Mouse (Mus musculus) liver, adult 2 months (tissue): ENCODE measurements around the gene Fars2.

Source experiments
- CTCF ChIP-seq: fragments of 200-500 bp; IDR thresholded peaks from 2 replicates; pipeline ENCODE4 v1.5.1; 2011; ENCODE audit warnings: low read depth, low read length, control low read depth
- POLR2A ChIP-seq: fragments of 200-500 bp; IDR thresholded peaks from 2 replicates; pipeline ENCODE4 v1.6.1; 2011; ENCODE audit warnings: low read length, control low read depth; ENCODE audit not compliant: insufficient read depth; ENCODE audit errors: extremely low read depth

DNA sequence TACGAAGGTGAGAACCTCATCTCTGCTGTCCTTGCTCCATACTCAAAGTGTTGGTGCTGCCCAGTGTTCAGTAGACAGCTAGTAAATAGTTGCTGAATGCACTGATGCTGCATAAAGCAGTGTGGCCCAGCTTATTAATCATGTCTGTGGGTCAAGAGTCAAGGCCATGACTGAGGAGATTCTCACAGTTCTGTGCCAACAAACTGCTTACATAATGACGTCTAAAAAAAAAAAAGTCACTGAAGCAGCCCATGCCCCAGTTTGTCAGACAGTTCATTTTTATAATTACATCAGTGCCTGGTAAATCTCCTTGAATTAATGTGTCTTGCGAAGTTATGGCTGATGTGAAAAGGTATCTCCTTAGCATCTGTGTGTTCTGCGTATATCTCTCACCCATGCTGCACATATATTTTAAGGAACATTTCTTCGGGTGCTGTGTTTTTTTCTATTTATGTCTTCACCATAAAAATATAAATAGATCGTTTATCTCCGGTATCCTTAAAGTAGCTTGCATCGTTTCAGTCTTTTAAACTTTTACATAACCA, 314.8 kb downstream of the Fars2 start:
- TF ChIP-seq CTCF (no peak), POLR2A (no peak)
